Mouse (Mus musculus) cerebellum, postnatal 36 days (tissue): ENCODE results near the gene Crip1.

Experiments used
- DNase-seq, 2 experiments: peaks; one replicate each; pipeline ENCODE4 v3.0.0; 2021 to 2022; ENCODE audit warnings: mixed read lengths in 2 of 2

The Crip1 gene

GRCm38 (mm10) chr12:113148381-113149035 lies 2.4 kb downstream of the Crip1 start:
- DNase-seq: no peak

GRCm38 (mm10) chr12:113149341-113149740 lies 3.2 kb downstream of the Crip1 start:
- no peak for DNase-seq

GRCm38 (mm10) chr12:113149896-113150295 lies 3.8 kb downstream of the Crip1 start:
- no peak for DNase-seq

GRCm38 (mm10) chr12:113150591-113150990 lies 4.5 kb downstream of the Crip1 start:
- DNase-seq: no peak

GRCm38 (mm10) chr12:113151046-113151445 lies 4.9 kb downstream of the Crip1 start:
- no peak for DNase-seq

- no peak for DNase-seq
These were observed 5.7 kb downstream of the Crip1 start for GRCm38 (mm10) chr12:113151661-113152271.

- no peak for DNase-seq
These were observed 6.2 kb downstream of the Crip1 start for GRCm38 (mm10) chr12:113152272-113152661.

- no peak for DNase-seq
These were observed 6.9 kb downstream of the Crip1 start for GRCm38 (mm10) chr12:113152991-113153525.

- DNase-seq: no peak
These were observed 7.9 kb downstream of the Crip1 start for GRCm38 (mm10) chr12:113153971-113154370.

GRCm38 (mm10) chr12:113154747-113155075 lies 8.6 kb downstream of the Crip1 start:
- DNase-seq: peak in 1 of 2 experiments; percentile 18

- peak in 1 of 2 experiments; percentile 45 for DNase-seq
These were observed 9.1 kb downstream of the Crip1 start for GRCm38 (mm10) chr12:113155076-113155771.

GRCm38 (mm10) chr12:113155887-113156539 lies 9.9 kb downstream of the Crip1 start, which contains the start of gene Tedc1:
Gene Tedc1 (plus strand): TSS chr12:113156421.
- peak; percentile 98 to 99 for DNase-seq

- DNase-seq: no peak
These were observed 10.4 kb downstream of the Crip1 start for GRCm38 (mm10) chr12:113156540-113156929.

- DNase-seq: no peak
These were observed 10.9 kb downstream of the Crip1 start for GRCm38 (mm10) chr12:113157002-113157401.

GRCm38 (mm10) chr12:113157521-113157920 lies 11.4 kb downstream of the Crip1 start:
- no peak for DNase-seq

GRCm38 (mm10) chr12:113157971-113158370 lies 11.9 kb downstream of the Crip1 start:
- DNase-seq: no peak

- peak in 1 of 2 experiments; percentile 26 for DNase-seq
These were observed 17.5 kb downstream of the Crip1 start for GRCm38 (mm10) chr12:113163561-113164006.

- no peak for DNase-seq
These were observed 22.0 kb downstream of the Crip1 start for GRCm38 (mm10) chr12:113168031-113168536.

GRCm38 (mm10) chr12:113176960-113177725 lies 31.0 kb downstream of the Crip1 start:
- DNase-seq: no peak

GRCm38 (mm10) chr12:113181020-113181419 lies 34.9 kb downstream of the Crip1 start:
- DNase-seq: no peak

- DNase-seq: no peak
These were observed 38.8 kb downstream of the Crip1 start for GRCm38 (mm10) chr12:113184945-113185344.
